Mouse (Mus musculus): Measurements from ENCODE around the gene Abcd2. TPM values are rescaled to one million over a fixed set of nuclear protein-coding genes. Genes with fewer than 3 reads are reported as not detected.

Abcd2 gene
- polyA plus RNA-seq, 1 experiment, result 20.1 TPM

- no peak overlapping the region for H3K27ac ChIP-seq (ENCODE audit: insufficient read depth, low read length)
- TF ChIP-seq POLR2A (IDR thresholded peaks at IDR 0.05; ENCODE audit: extremely low read depth, insufficient read depth, low read length) (no peak), CTCF (IDR thresholded peaks at IDR 0.05; ENCODE audit: extremely low read depth, insufficient read depth, low read length) (peak; percentile 51; the same call in 1 of the 2 replicates)
- H3K4me3 ChIP-seq (ENCODE audit: insufficient read depth, low read length), result no peak overlapping the region
- H3K4me1 ChIP-seq (ENCODE audit: control insufficient read depth, insufficient read depth, low read length), result peaks cover 2% of the 10 kb centered on the region; the same call in 1 of the 2 replicates
Observed at GRCm38 (mm10) chr15:91165021-91165420, 26.6 kb downstream of the Abcd2 start.

GRCm38 (mm10) chr15:91163454-91163853 is 28.1 kb downstream of the Abcd2 start:
- no peak for TF ChIP-seq POLR2A (IDR thresholded peaks at IDR 0.05; ENCODE audit: extremely low read depth, insufficient read depth, low read length)
- no peak for TF ChIP-seq CTCF (IDR thresholded peaks at IDR 0.05; ENCODE audit: extremely low read depth, insufficient read depth, low read length)
- H3K4me1 ChIP-seq (ENCODE audit: control insufficient read depth, insufficient read depth, low read length), result peaks cover 2% of the 10 kb centered on the region; the same call in 1 of the 2 replicates
- H3K27ac ChIP-seq (ENCODE audit: insufficient read depth, low read length), result no peak overlapping the region
- no peak overlapping the region for H3K4me3 ChIP-seq (ENCODE audit: insufficient read depth, low read length)

DNA sequence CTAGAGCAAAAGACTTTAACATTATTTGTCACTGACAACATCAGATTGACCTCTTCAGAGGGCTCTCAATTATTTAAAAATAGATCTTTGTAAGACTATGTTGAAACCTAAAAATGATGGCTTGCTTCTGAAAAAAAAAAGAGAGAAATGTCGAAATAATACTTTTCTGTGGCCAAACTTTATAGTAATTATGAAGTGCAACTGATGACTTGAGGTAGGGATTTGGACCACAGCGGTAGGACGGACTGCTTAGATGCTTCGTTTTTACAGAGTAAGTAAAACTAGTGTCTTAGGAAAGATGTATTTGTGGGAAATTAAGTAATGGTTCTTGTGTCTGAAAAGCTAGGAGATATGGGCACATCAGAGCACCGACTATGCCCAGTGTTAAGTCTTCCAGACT is 30.4 kb downstream of the Abcd2 start:
- no peak overlapping the region for H3K4me3 ChIP-seq (ENCODE audit: insufficient read depth, low read length)
- peaks cover 2% of the 10 kb centered on the region; the same call in 1 of the 2 replicates for H3K4me1 ChIP-seq (ENCODE audit: control insufficient read depth, insufficient read depth, low read length)
- no peak for TF ChIP-seq POLR2A (IDR thresholded peaks at IDR 0.05; ENCODE audit: extremely low read depth, insufficient read depth, low read length)
- TF ChIP-seq CTCF (IDR thresholded peaks at IDR 0.05; ENCODE audit: extremely low read depth, insufficient read depth, low read length), result no peak
- H3K27ac ChIP-seq (ENCODE audit: insufficient read depth, low read length), result no peak overlapping the region

DNA sequence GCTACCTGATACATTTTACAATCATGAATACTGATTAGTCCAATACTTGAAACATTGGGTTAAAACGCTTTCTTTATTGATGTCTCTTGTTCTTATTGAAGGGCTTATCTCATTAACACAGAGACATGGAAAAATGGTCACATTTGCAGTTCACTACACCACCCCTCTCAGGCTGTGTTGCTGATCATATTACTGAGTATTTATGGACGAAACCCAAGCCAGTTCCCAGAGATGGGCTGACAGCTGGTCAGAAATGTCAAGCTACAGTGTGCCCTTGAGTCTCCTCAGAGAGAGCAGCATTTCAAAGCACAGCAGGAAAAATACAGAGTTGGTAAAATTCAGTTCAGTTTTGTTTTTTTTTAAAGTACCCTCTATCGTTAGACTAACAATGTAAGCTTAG is 38.3 kb downstream of the Abcd2 start:
- no peak for TF ChIP-seq CTCF (IDR thresholded peaks at IDR 0.05; ENCODE audit: extremely low read depth, insufficient read depth, low read length)
- no peak for TF ChIP-seq POLR2A (IDR thresholded peaks at IDR 0.05; ENCODE audit: extremely low read depth, insufficient read depth, low read length)
- Histone ChIP-seq H3K27ac (ENCODE audit: insufficient read depth, low read length) (no peak overlapping the region), H3K4me3 (ENCODE audit: insufficient read depth, low read length) (no peak overlapping the region), H3K4me1 (ENCODE audit: control insufficient read depth, insufficient read depth, low read length) (no peaks in the 10 kb centered on the region; the same call in 1 of the 2 replicates)

DNA sequence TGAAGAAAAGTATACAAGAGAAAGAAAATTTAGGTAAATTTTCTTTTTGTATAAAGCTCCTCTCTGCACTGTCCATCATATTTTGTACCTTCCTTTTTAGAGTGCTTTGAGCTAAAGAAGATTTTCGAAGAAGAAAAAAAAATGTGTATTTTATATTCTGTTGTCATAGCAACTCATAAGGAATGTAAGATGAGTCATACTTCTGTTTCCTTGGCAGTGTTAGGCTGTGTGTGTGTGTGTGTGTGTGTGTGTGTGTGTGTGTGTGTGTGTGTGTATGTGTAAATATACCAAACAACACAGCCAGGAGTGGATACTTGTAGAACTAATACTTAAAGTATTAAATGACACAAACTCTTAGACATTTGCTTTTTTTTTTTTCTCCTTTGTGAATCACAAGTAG is 39.0 kb downstream of the Abcd2 start:
- TF ChIP-seq POLR2A (IDR thresholded peaks at IDR 0.05; ENCODE audit: extremely low read depth, insufficient read depth, low read length), result no peak
- no peak for TF ChIP-seq CTCF (IDR thresholded peaks at IDR 0.05; ENCODE audit: extremely low read depth, insufficient read depth, low read length)
- Histone ChIP-seq H3K27ac (ENCODE audit: insufficient read depth, low read length) (no peak overlapping the region), H3K4me1 (ENCODE audit: control insufficient read depth, insufficient read depth, low read length) (no peaks in the 10 kb centered on the region; the same call in 1 of the 2 replicates), H3K4me3 (ENCODE audit: insufficient read depth, low read length) (no peak overlapping the region)

- TF ChIP-seq POLR2A (IDR thresholded peaks at IDR 0.05; ENCODE audit: extremely low read depth, insufficient read depth, low read length) (no peak), CTCF (IDR thresholded peaks at IDR 0.05; ENCODE audit: extremely low read depth, insufficient read depth, low read length) (no peak)
- Histone ChIP-seq H3K27ac (ENCODE audit: insufficient read depth, low read length) (no peak overlapping the region), H3K4me1 (ENCODE audit: control insufficient read depth, insufficient read depth, low read length) (no peaks in the 10 kb centered on the region), H3K4me3 (ENCODE audit: insufficient read depth, low read length) (no peak overlapping the region)
Observed at GRCm38 (mm10) chr15:91124584-91124983, 67.0 kb downstream of the Abcd2 start.

- H3K4me3 ChIP-seq (ENCODE audit: insufficient read depth, low read length), result no peak overlapping the region
- no peak for TF ChIP-seq CTCF (IDR thresholded peaks at IDR 0.05; ENCODE audit: extremely low read depth, insufficient read depth, low read length)
- no peak for TF ChIP-seq POLR2A (IDR thresholded peaks at IDR 0.05; ENCODE audit: extremely low read depth, insufficient read depth, low read length)
- H3K4me1 ChIP-seq (ENCODE audit: control insufficient read depth, insufficient read depth, low read length), result no peaks in the 10 kb centered on the region
- H3K27ac ChIP-seq (ENCODE audit: insufficient read depth, low read length), result no peak overlapping the region
Observed at GRCm38 (mm10) chr15:91112555-91113209, 78.9 kb downstream of the Abcd2 start.

DNA sequence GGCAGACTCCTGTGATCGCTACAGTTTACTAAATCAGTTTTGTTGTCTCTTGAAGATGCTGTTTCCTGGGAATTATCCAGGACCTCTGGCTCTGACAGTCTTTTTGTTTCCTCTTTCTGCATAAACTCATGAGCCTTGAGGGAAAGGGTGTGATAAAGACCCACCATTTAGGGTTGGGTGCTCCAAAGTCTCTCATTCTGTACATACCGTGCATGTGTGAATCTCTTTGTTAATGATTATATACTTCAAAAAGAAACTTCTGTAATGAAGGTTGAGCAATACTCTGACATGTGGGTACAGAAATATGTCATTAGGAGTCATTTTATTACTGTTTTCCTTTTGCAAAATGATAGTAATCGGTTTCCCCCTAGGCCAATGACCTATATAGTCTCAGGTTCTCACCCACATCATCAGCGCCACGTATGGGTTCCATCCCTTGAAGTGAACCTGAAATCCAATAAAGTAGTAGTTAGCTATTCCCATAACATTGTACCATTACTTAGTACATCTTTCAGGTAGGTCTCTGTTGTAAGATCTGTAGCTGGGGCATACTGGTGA is 83.4 kb downstream of the Abcd2 start:
- TF ChIP-seq CTCF (IDR thresholded peaks at IDR 0.05; ENCODE audit: extremely low read depth, insufficient read depth, low read length) (no peak), POLR2A (IDR thresholded peaks at IDR 0.05; ENCODE audit: extremely low read depth, insufficient read depth, low read length) (no peak)
- H3K4me3 ChIP-seq (ENCODE audit: insufficient read depth, low read length), result no peak overlapping the region
- no peaks in the 10 kb centered on the region for H3K4me1 ChIP-seq (ENCODE audit: control insufficient read depth, insufficient read depth, low read length)
- H3K27ac ChIP-seq (ENCODE audit: insufficient read depth, low read length), result no peak overlapping the region

GRCm38 (mm10) chr15:91104934-91105333 is 86.7 kb downstream of the Abcd2 start:
- Histone ChIP-seq H3K27ac (ENCODE audit: insufficient read depth, low read length) (no peak overlapping the region), H3K4me1 (ENCODE audit: control insufficient read depth, insufficient read depth, low read length) (no peaks in the 10 kb centered on the region), H3K4me3 (ENCODE audit: insufficient read depth, low read length) (no peak overlapping the region)
- no peak for TF ChIP-seq POLR2A (IDR thresholded peaks at IDR 0.05; ENCODE audit: extremely low read depth, insufficient read depth, low read length)
- TF ChIP-seq CTCF (IDR thresholded peaks at IDR 0.05; ENCODE audit: extremely low read depth, insufficient read depth, low read length), result no peak

DNA sequence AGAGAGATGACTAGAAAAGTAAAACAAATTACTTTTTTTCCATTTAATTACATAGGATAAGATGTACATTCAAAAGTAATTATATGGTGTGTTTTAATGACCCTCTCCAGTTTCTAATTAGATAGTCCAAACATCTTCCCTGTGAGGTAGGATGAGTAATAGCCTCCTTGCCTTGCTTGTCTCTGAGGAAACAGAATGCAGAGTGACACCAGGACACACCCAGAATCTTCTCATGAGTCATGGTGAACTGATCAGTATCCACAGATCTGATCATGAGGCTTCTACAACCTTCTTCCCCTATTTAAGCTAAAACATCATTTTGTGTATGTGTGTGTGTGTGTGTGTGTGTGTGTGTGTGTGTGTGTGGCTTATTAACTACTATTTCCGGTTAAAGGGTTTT is 87.3 kb downstream of the Abcd2 start:
- H3K4me1 ChIP-seq (ENCODE audit: control insufficient read depth, insufficient read depth, low read length), result no peaks in the 10 kb centered on the region
- TF ChIP-seq CTCF (IDR thresholded peaks at IDR 0.05; ENCODE audit: extremely low read depth, insufficient read depth, low read length), result no peak
- TF ChIP-seq POLR2A (IDR thresholded peaks at IDR 0.05; ENCODE audit: extremely low read depth, insufficient read depth, low read length), result no peak
- no peak overlapping the region for H3K27ac ChIP-seq (ENCODE audit: insufficient read depth, low read length)
- no peak overlapping the region for H3K4me3 ChIP-seq (ENCODE audit: insufficient read depth, low read length)

All from cortical plate, adult 2 months (tissue).